Mouse (Mus musculus): ENCODE data around the gene Lfng. TPM values are rescaled to one million over a fixed set of nuclear protein-coding genes. Genes with fewer than 3 reads are reported as not detected.
A peak's percentile ranks its signal among the peaks of the same experiment; 100 is the strongest.

The Lfng gene
- total RNA-seq, 2 experiments from 2014 or later: 23.9 to 24.8 TPM

GRCm38 (mm10) chr5:140651231-140651630 is 44.1 kb downstream of the Lfng start:
- TF ChIP-seq CTCF (conservative IDR thresholded peaks at IDR 0.05): no peak
- H3K27ac ChIP-seq: 0 out of 2 replicates have a peak overlapping the region, but pooled peaks have one; percentile 10
- no peak for DNase-seq (ENCODE audit: low spot score in 2 of 2)
- H3K4me3 ChIP-seq: no peak overlapping the region

GRCm38 (mm10) chr5:140652587-140652986 is 45.5 kb downstream of the Lfng start:
- Histone ChIP-seq H3K27ac (no peak overlapping the region), H3K4me3 (no peak overlapping the region)
- TF ChIP-seq CTCF (conservative IDR thresholded peaks at IDR 0.05): no peak
- DNase-seq (ENCODE audit: low spot score in 2 of 2): no peak

GRCm38 (mm10) chr5:140654096-140654845 is 47.2 kb downstream of the Lfng start:
- TF ChIP-seq CTCF (conservative IDR thresholded peaks at IDR 0.05): no peak
- no peak for DNase-seq (ENCODE audit: low spot score in 2 of 2)
- Histone ChIP-seq H3K27ac (no peak overlapping the region), H3K4me3 (no peak overlapping the region)

DNA sequence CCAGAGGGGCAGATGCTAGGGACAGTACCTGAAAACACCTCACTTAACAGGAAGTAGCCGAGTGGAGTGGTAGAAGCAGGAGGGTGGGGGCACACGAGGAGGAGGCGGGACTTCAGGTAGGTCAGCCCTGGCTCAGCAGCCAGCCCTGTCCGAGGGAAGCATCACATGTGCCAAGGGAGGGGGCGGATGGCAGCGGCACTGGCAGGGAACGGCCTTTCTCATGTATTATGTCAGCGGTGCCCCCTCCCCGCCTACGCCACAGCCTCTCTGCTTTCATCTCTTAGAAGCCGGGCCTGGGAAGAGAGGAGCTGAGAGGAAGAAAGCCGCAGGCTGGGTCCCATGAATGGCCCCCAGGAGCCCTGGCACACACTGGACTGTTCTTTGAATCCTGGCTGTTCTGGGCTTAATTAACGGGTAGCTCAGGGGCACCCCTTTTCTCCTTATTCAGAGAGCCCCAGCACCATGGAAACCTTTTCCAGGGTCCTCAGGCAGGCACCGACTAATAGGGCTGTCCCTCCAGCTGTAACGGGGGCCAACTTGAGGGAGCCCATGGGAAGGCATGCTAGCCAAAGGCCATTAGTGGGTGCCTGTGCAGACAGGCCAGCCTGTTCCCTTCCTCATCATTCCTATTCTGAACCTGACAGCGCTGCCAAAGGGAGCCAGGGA is 52.6 kb downstream of the Lfng start:
- peak; percentile 67 to 85 for DNase-seq (ENCODE audit: low spot score in 2 of 2)
- Histone ChIP-seq H3K27ac (peak overlapping the region; percentile 89), H3K4me3 (no peak overlapping the region)
- no peak for TF ChIP-seq CTCF (conservative IDR thresholded peaks at IDR 0.05)

GRCm38 (mm10) chr5:140660398-140660797 is 53.3 kb downstream of the Lfng start:
- TF ChIP-seq CTCF (conservative IDR thresholded peaks at IDR 0.05): no peak
- H3K4me3 ChIP-seq: no peak overlapping the region
- no peak for DNase-seq (ENCODE audit: low spot score in 2 of 2)
- peak overlapping the region; percentile 89 for H3K27ac ChIP-seq

DNA sequence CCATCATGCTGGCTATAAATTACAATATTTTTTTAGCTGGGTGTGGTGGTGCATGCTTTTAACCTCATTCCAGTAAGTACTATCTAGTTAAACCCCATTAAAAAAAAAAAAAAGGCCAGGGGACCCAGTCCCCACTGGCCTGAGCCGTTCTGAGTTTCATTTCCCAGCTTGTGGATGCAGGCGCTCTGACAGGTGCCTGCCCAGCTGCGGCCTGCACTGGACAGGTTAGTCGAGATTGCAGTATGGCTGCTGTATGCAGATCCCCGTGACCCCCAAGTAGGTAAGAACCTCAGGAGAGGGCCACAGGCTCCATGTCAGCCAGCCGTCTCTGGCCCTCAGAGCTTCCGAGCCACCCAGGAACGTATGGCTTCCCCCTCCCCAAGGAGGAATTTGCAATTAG is 54.3 kb downstream of the Lfng start:
- Histone ChIP-seq H3K4me3 (no peak overlapping the region), H3K27ac (peak overlapping the region; percentile 78)
- no peak for TF ChIP-seq CTCF (conservative IDR thresholded peaks at IDR 0.05)
- DNase-seq (ENCODE audit: low spot score in 2 of 2): no peak

DNA sequence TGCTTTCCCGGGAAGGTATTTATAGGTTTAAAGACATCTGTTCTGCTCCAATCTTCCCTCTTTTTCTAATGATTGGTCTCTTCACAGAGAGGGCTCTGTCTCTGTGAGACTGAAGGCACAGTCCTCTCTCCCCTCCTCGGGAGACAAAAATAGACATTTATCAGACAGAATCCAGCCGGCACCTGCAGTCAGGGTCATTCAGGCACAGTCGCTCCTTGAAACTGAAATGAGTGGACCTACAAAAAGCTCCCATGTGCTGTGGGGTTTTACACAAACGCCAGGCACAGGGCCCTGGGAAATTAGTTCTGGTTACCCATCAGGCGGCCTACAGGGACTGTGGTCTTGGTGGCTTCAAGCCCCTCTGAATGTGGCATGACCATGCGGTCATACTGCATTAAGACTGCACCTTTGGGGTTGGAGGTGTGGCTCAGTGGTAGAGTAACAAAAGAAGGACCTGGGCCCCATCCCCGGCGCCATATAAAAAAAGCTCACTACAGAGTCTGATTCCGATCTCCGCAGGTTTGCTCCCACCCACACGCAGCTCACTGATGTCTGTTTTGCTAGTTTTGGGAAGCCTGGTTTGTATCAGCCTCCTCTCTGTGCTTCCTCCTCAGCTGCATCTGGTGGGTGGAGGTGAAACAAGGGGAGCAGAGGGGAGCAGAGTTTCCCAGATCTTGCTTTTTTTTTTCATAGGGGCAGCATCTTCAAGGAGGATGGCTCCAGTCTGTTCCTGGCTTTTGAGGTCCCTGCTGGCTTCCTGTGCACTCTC is 54.9 kb downstream of the Lfng start:
- Histone ChIP-seq H3K4me3 (no peak overlapping the region), H3K27ac (peak overlapping the region; percentile 78)
- peak in 1 of 2 experiments; percentile 67 for DNase-seq (ENCODE audit: low spot score in 2 of 2)
- no peak for TF ChIP-seq CTCF (conservative IDR thresholded peaks at IDR 0.05)

GRCm38 (mm10) chr5:140662741-140663592 is 55.8 kb downstream of the Lfng start:
- peak overlapping the region; percentile 78 for H3K27ac ChIP-seq

GRCm38 (mm10) chr5:140663621-140664180 is 56.6 kb downstream of the Lfng start:
- DNase-seq (ENCODE audit: low spot score in 2 of 2): peak in 1 of 2 experiments; percentile 62
- TF ChIP-seq CTCF (conservative IDR thresholded peaks at IDR 0.05): peak; percentile 83
- Histone ChIP-seq H3K4me3 (no peak overlapping the region), H3K27ac (peak overlapping the region; percentile 78)

More at GRCm38 (mm10) chr5:140662741-140663592, 55.8 kb downstream of the Lfng start:
- no peak for TF ChIP-seq CTCF (conservative IDR thresholded peaks at IDR 0.05)
- DNase-seq (ENCODE audit: low spot score in 2 of 2): no peak
- no peak overlapping the region for H3K4me3 ChIP-seq

Other genes starting within 250 kb of the Lfng start
- gene Snx8, start 218.1 kb upstream of the Lfng start, total RNA-seq (2021): 10 to 100 TPM in 1 of 2 experiments, 1 to 10 TPM in 1; 9.8 to 12.1 TPM
- gene Eif3b, start 188.0 kb upstream of the Lfng start, total RNA-seq (2021): 10 to 100 TPM; 83.9 to 86.7 TPM
- not detected for gene Gm4869, start 161.7 kb upstream of the Lfng start, total RNA-seq (2021)
- gene Chst12, start 101.8 kb upstream of the Lfng start, total RNA-seq (2021): 10 to 100 TPM; 19.5 to 22.0 TPM
- not detected for gene Grifin, start 42.2 kb upstream of the Lfng start, total RNA-seq (2021)
- gene Ttyh3, start 41.7 kb downstream of the Lfng start, total RNA-seq (2021): 100 to 1,000 TPM; 187 to 201 TPM
- gene Iqce, start 95.1 kb downstream of the Lfng start, total RNA-seq (2021): 10 to 100 TPM; 46.2 to 57.9 TPM
- gene Brat1, start 97.7 kb downstream of the Lfng start, total RNA-seq (2021): 10 to 100 TPM; 20.2 to 21.1 TPM
- 10 to 100 TPM; 13.8 to 13.9 TPM for gene Amz1, start 116.8 kb downstream of the Lfng start, total RNA-seq (2021)
- 10 to 100 TPM; 78.3 to 80.5 TPM for gene Gna12, start 223.1 kb downstream of the Lfng start, total RNA-seq (2021)